Mouse (Mus musculus): ENCODE data around the gene Tsga10. TPM values are rescaled to one million over a fixed set of nuclear protein-coding genes. Genes with fewer than 3 reads are reported as not detected.

Tsga10 gene
- polyA plus RNA-seq, 1 experiment from 2014 or later: 6.6 TPM

- Histone ChIP-seq H3K36me3 (replicated peaks) (no peaks in the 10 kb centered on the region), H3K4me3 (no peak overlapping the region), H3K4me1 (no peaks in the 10 kb centered on the region), H3K27me3 (replicated peaks; ENCODE audit: low read depth, poor library complexity, severe bottlenecking) (no peaks in the 10 kb centered on the region), H3K9me3 (no peaks in the 10 kb centered on the region), H3K27ac (replicated peaks) (no peak overlapping the region)
- DNase-seq (ENCODE audit: low spot score): no peak
- WGBS: 88% methylated on average over 8 of the region's 8 CpGs
Observed at GRCm38 (mm10) chr1:37709736-37710135, 156.5 kb downstream of the Tsga10 start.

- no peaks in the 10 kb centered on the region for H3K27me3 ChIP-seq (replicated peaks; ENCODE audit: low read depth, poor library complexity, severe bottlenecking)
- 93% methylated on average over 6 of the region's 6 CpGs for WGBS
Observed at GRCm38 (mm10) chr1:37708270-37708955, 157.8 kb downstream of the Tsga10 start.

More at GRCm38 (mm10) chr1:37708270-37708955, 157.8 kb downstream of the Tsga10 start:
- Histone ChIP-seq H3K9me3 (no peaks in the 10 kb centered on the region), H3K27ac (replicated peaks) (no peak overlapping the region), H3K36me3 (replicated peaks) (no peaks in the 10 kb centered on the region), H3K4me3 (no peak overlapping the region), H3K4me1 (no peaks in the 10 kb centered on the region)
- DNase-seq (ENCODE audit: low spot score): no peak

Other genes starting within 250 kb of the Tsga10 start
- 0.91 and 0.96 TPM in 2 replicates for gene 2010300C02Rik, start 146.3 kb downstream of the Tsga10 start, polyA plus RNA-seq (2016; fragmentation: Nextera tagmentation; extraction: Ambion mirVana)
- 7.9 and 8.9 TPM in 2 replicates for gene Lipt1, start 5.3 kb upstream of the Tsga10 start, polyA plus RNA-seq (2016; fragmentation: Nextera tagmentation; extraction: Ambion mirVana)
- gene Mitd1, start 24.0 kb upstream of the Tsga10 start, polyA plus RNA-seq (2016; fragmentation: Nextera tagmentation; extraction: Ambion mirVana): 23.9 and 28.1 TPM in 2 replicates
- gene Mrpl30, start 24.0 kb upstream of the Tsga10 start, polyA plus RNA-seq (2016; fragmentation: Nextera tagmentation; extraction: Ambion mirVana): 246 and 254 TPM in 2 replicates
- not detected in 2 replicates for gene Lyg2, start 50.1 kb upstream of the Tsga10 start, polyA plus RNA-seq (2016; fragmentation: Nextera tagmentation; extraction: Ambion mirVana)
- not detected in 2 replicates for gene Lyg1, start 91.3 kb upstream of the Tsga10 start, polyA plus RNA-seq (2016; fragmentation: Nextera tagmentation; extraction: Ambion mirVana)
- gene Txndc9, start 131.5 kb upstream of the Tsga10 start, polyA plus RNA-seq (2016; fragmentation: Nextera tagmentation; extraction: Ambion mirVana): 144 and 150 TPM in 2 replicates
- gene Eif5b, start 131.6 kb upstream of the Tsga10 start, polyA plus RNA-seq (2016; fragmentation: Nextera tagmentation; extraction: Ambion mirVana): 29.0 and 30.6 TPM in 2 replicates

Data from embryonic facial prominence, embryonic 10.5 days (tissue).